14 mouse cellular contexts compared by ENCODE assay signal in genomic region chr11:74973290-74974157, GRCm38 (mm10).
"Had no signal": no experiment of that assay in that cellular context is flagged by ENCODE, and none has a peak within 500 bp of the region (broad histone marks: within the 10 kb centered on the region; RNA-seq: fewer than 3 reads in every experiment).

No protein-coding gene starts in this region.

- H3K4me1 ChIP-seq: limb, embryonic 13.5 days; neural tube, embryonic 15.5 days had no signal

- H3K4me3 ChIP-seq: layer of hippocampus, adult 2 months; limb, embryonic 13.5 days; myocyte; neural tube, embryonic 15.5 days had no signal

- DNase-seq: kidney, postnatal 10 days; kidney, postnatal 4 days; left cerebral cortex, postnatal 4 days; lung, adult 18-20 months; midbrain, embryonic 14.5 days; right cerebral cortex, adult 18-20 months; thymus, adult 2 months; thymus, postnatal 25 days had no signal

- H3K27ac ChIP-seq: layer of hippocampus, adult 2 months; limb, embryonic 13.5 days; liver, embryonic 14.5 days; neural tube, embryonic 15.5 days; stomach, postnatal 0 days had no signal
